In genomic region chr9:18293026-18293781, GRCm38 (mm10) we compare ENCODE assay signal across 8 mouse cellular contexts. TPM values are rescaled to one million over a fixed set of nuclear protein-coding genes. Genes with fewer than 3 reads are reported as not detected.
DNase-seq lines count a peak whose midpoint lies in the region; ATAC-seq lines count a peak whose summit lies in the region.

No protein-coding gene starts in this region.

- ATAC-seq in forebrain, embryonic 13.5 days, result no peak
- ATAC-seq in liver, embryonic 15.5 days (ENCODE audit: insufficient read depth), result no peak

- WGBS in heart, embryonic 10.5 days, result 49% methylated on average over 6 of the region's 6 CpGs
- WGBS in forebrain, embryonic 13.5 days, result 49% methylated on average over 6 of the region's 6 CpGs
- 12% methylated on average over 6 of the region's 6 CpGs for WGBS in liver, embryonic 15.5 days (ENCODE audit: insufficient replicate concordance)

- H3K4me2 ChIP-seq in forebrain, embryonic 13.5 days, result peak overlapping the region; percentile 92
- H3K4me2 ChIP-seq in liver, embryonic 15.5 days, result peak overlapping the region; percentile 58

- no peak for DNase-seq in heart, embryonic 10.5 days (ENCODE audit: low spot score)
- DNase-seq in heart, postnatal 25 days (ENCODE audit: low spot score), result no peak
- DNase-seq in CD4-positive, CD25-positive, alpha-beta regulatory T cell, adult 2 months (ENCODE audit: low read depth, low spot score), result peak; percentile 23
- DNase-seq in right cerebral cortex, adult 18-20 months, result no peak
- no peak for DNase-seq in urinary bladder, postnatal 36 days (ENCODE audit: low spot score in 2 of 2)
- DNase-seq in adrenal gland, adult 2 months, result no peak

- intact Hi-C loops in heart, postnatal 25 days (cut with DNase I), result loop anchor here (5.0 kb wide), 1 partner anchor 179 kb away; no protein-coding TSS in a partner anchor

- H3K36me3 ChIP-seq in heart, embryonic 10.5 days, result peaks cover 8% of the 10 kb centered on the region
- peaks cover 6% of the 10 kb centered on the region for H3K36me3 ChIP-seq in forebrain, embryonic 13.5 days (ENCODE audit: poor library complexity, severe bottlenecking)
- peaks cover 6% of the 10 kb centered on the region; the same call in 1 of the 2 replicates for H3K36me3 ChIP-seq in liver, embryonic 15.5 days (replicated peaks)

- no peaks in the 10 kb centered on the region for H3K27me3 ChIP-seq in heart, embryonic 10.5 days (ENCODE audit: insufficient read depth, poor library complexity, severe bottlenecking)
- no peaks in the 10 kb centered on the region for H3K27me3 ChIP-seq in forebrain, embryonic 13.5 days
- H3K27me3 ChIP-seq in liver, embryonic 15.5 days, result no peaks in the 10 kb centered on the region

- H3K27ac ChIP-seq in heart, embryonic 10.5 days, result peak overlapping the region; percentile 96
- no peak overlapping the region for H3K27ac ChIP-seq in forebrain, embryonic 13.5 days
- H3K27ac ChIP-seq in liver, embryonic 15.5 days (replicated peaks), result peak overlapping the region; percentile 85; the same call in 1 of the 2 replicates

- peaks cover 9% of the 10 kb centered on the region for H3K4me1 ChIP-seq in heart, embryonic 10.5 days
- peaks cover 17% of the 10 kb centered on the region for H3K4me1 ChIP-seq in forebrain, embryonic 13.5 days
- peaks cover 8% of the 10 kb centered on the region; the same call in 1 of the 2 replicates for H3K4me1 ChIP-seq in liver, embryonic 15.5 days (replicated peaks)

- no peaks in the 10 kb centered on the region for H3K9me3 ChIP-seq in heart, embryonic 10.5 days
- H3K9me3 ChIP-seq in forebrain, embryonic 13.5 days (replicated peaks), result no peaks in the 10 kb centered on the region
- no peaks in the 10 kb centered on the region for H3K9me3 ChIP-seq in liver, embryonic 15.5 days (replicated peaks)

- H3K9ac ChIP-seq in forebrain, embryonic 13.5 days, result peak overlapping the region; percentile 96
- peak overlapping the region; percentile 83 for H3K9ac ChIP-seq in liver, embryonic 15.5 days

- peak overlapping the region; percentile 95 for H3K4me3 ChIP-seq in heart, embryonic 10.5 days
- peak overlapping the region; percentile 94 for H3K4me3 ChIP-seq in forebrain, embryonic 13.5 days
- H3K4me3 ChIP-seq in liver, embryonic 15.5 days (replicated peaks), result peak overlapping the region; percentile 84

RNA-seq across cellular contexts. Expression of gene Chordc1, which starts 1.3 kb away (rescaled TPM):
- 90.3 and 126 TPM in 2 replicates for polyA plus RNA-seq in heart, embryonic 10.5 days (2016; fragmentation: Nextera tagmentation; extraction: Ambion mirVana)
- total RNA-seq in heart, postnatal 25 days (2021), result 10 to 100 TPM; 50.7 to 63.0 TPM
- 114 and 126 TPM in 2 replicates for polyA plus RNA-seq in forebrain, embryonic 13.5 days (2015; fragmentation: Nextera tagmentation; extraction: Ambion mirVana)
- 37.4 and 43.1 TPM in 2 replicates for polyA plus RNA-seq in liver, embryonic 15.5 days (2015; fragmentation: Nextera tagmentation; extraction: Ambion mirVana)
- 100 to 1,000 TPM in 1 of 2 experiments, 10 to 100 TPM in 1; 60.0 to 147 TPM for total RNA-seq in adrenal gland, adult 2 months (2021)
- polyA plus RNA-seq in adrenal gland, adult 2 months (2012; rRNA removed), result 31.2 and 47.1 TPM in 2 replicates
